Mouse (Mus musculus) left cerebral cortex, postnatal 14 days (tissue): ENCODE results near the gene Vmn2r54. TPM values are rescaled to one million over a fixed set of nuclear protein-coding genes. Genes with fewer than 3 reads are reported as not detected.
"Not testable (repeated sequence)": the region's sequence is repeated elsewhere in the genome, so short reads cannot be mapped to it uniquely, and the experiment has no call there.

Experiments
- DNase-seq, 2 experiments: peaks; one replicate each; pipeline ENCODE4 v3.0.0; 2021 to 2022; ENCODE audit warnings: low spot score in 2 of 2, mixed read lengths in 1 of 2
- intact Hi-C: fragments of 180-260 bp; cut with DNase I; formaldehyde crosslinking; loops from one replicate; pipeline ENCODE4 v1.15.1; 2025
- long read RNA-seq, 2 experiments: library from polyadenylated mRNA; stranded (forward); transcript quantifications; one replicate each; pipeline ENCODE4 v2.0.0; 2021
- total RNA-seq, 2 experiments: library from RNA; stranded (reverse); gene quantifications; 2 replicates each; pipeline ENCODE4 v1.2.3; 2021

Gene Vmn2r54
- total RNA-seq: not detected
- long read RNA-seq, experiment 1: 0 reads
- long read RNA-seq, experiment 2: 0 reads

- intact Hi-C loops, DNase-seq: not testable (repeated sequence)
These were observed at the start of gene Vmn2r54 for GRCm38 (mm10) chr7:12640219-12640618. Vmn2r54 (minus strand) TSS chr7:12640319.

- intact Hi-C loops, DNase-seq: not testable (repeated sequence)
These were observed 44.8 kb upstream of the Vmn2r54 start, which contains the start of gene Vmn2r55 for GRCm38 (mm10) chr7:12684903-12685302. Vmn2r55 (minus strand) TSS chr7:12685003.

GRCm38 (mm10) chr7:12608688-12609087, 31.4 kb downstream of the Vmn2r54 start, which contains the start of gene Vmn2r53:
Vmn2r53 (minus strand) TSS chr7:12608788.
- intact Hi-C loops: no loop called here
- no peak for DNase-seq

Other genes starting within 250 kb of the Vmn2r54 start
- 1 to 10 TPM; 6.6 to 7.7 TPM for gene Zfp551, start 217.6 kb downstream of the Vmn2r54 start, total RNA-seq
- 10 to 100 TPM; 12.4 to 13.0 TPM for gene Zfp606, start 162.0 kb downstream of the Vmn2r54 start, total RNA-seq
- gene 2900092C05Rik, start 127.8 kb downstream of the Vmn2r54 start, total RNA-seq: not detected
- under 1 TPM; 0.02 to 0.04 TPM for gene Vmn2r53, start 31.5 kb downstream of the Vmn2r54 start, total RNA-seq
- not detected for gene Vmn2r55, start 44.7 kb upstream of the Vmn2r54 start, total RNA-seq
- gene Vmn2r56, start 94.7 kb upstream of the Vmn2r54 start, total RNA-seq: not detected
- 10 to 100 TPM; 14.7 to 17.6 TPM for gene Zscan18, start 163.3 kb upstream of the Vmn2r54 start, total RNA-seq
- 10 to 100 TPM; 19.4 to 20.1 TPM for gene Zfp329, start 178.5 kb upstream of the Vmn2r54 start, total RNA-seq
- 10 to 100 TPM; 10.5 to 11.1 TPM for gene Zfp110, start 194.4 kb upstream of the Vmn2r54 start, total RNA-seq
- gene Zfp128, start 240.9 kb upstream of the Vmn2r54 start, total RNA-seq: 1 to 10 TPM; 7.1 to 7.4 TPM